Mouse (Mus musculus) adrenal gland, postnatal 0 days (tissue): ENCODE measurements around the gene Pan2. TPM values are rescaled to one million over a fixed set of nuclear protein-coding genes. Genes with fewer than 3 reads are reported as not detected.

ENCODE experiments used
- polyA plus RNA-seq: library from polyadenylated mRNA; unstranded; fragments of >200 nt; fragmentation: Nextera tagmentation; extraction: Ambion mirVana; gene quantifications from 2 replicates; pipeline ENCODE4 v1.2.1, GENCODE M21; 2015

The Pan2 gene
- polyA plus RNA-seq, result 10.9 and 16.2 TPM in 2 replicates

GRCm38 (mm10) chr10:128303126-128304021, at the start of gene Pan2:
Pan2 (plus strand) TSS chr10:128303335.

GRCm38 (mm10) chr10:128253677-128254255, 49.4 kb upstream of the Pan2 start, which contains the start of gene Apon:
Apon (plus strand) TSS chr10:128254096.

GRCm38 (mm10) chr10:128268371-128268770, 34.8 kb upstream of the Pan2 start, which contains the start of gene Apof:
Apof (plus strand) TSS chr10:128268671.

GRCm38 (mm10) chr10:128270287-128270841, 32.8 kb upstream of the Pan2 start, which contains the start of gene Stat2:
Stat2 (plus strand) TSS chr10:128270559.

GRCm38 (mm10) chr10:128298702-128299171, 4.4 kb upstream of the Pan2 start, which contains the start of gene Il23a:
Il23a (minus strand) TSS chr10:128298752.

GRCm38 (mm10) chr10:128322141-128323108, 19.3 kb downstream of the Pan2 start, which contains the start of gene Cnpy2:
Cnpy2 (plus strand) TSS chr10:128322459.

GRCm38 (mm10) chr10:128337306-128338181, 34.4 kb downstream of the Pan2 start, which contains the start of gene Cs:
Cs (plus strand) TSS chr10:128337734.

GRCm38 (mm10) chr10:128368402-128369217, 65.5 kb downstream of the Pan2 start, which contains the start of gene Coq10a:
Coq10a (minus strand) TSS chr10:128368997.

Other genes starting within 250 kb of the Pan2 start
- gene Ptges3, start 244.4 kb upstream of the Pan2 start, polyA plus RNA-seq, result 289 and 319 TPM in 2 replicates
- 1,494 and 2,088 TPM in 2 replicates for gene Atp5b, start 220.1 kb upstream of the Pan2 start, polyA plus RNA-seq
- gene Baz2a, start 211.8 kb upstream of the Pan2 start, polyA plus RNA-seq, result 7.6 and 11.3 TPM in 2 replicates
- 23.6 and 24.9 TPM in 2 replicates for gene Rbms2, start 123.0 kb upstream of the Pan2 start, polyA plus RNA-seq
- gene Gls2, start 108.9 kb upstream of the Pan2 start, polyA plus RNA-seq, result 2.2 and 2.7 TPM in 2 replicates
- gene Spryd4, start 91.5 kb upstream of the Pan2 start, polyA plus RNA-seq, result 23.9 and 27.8 TPM in 2 replicates
- not detected in 2 replicates for gene Mip, start 77.5 kb upstream of the Pan2 start, polyA plus RNA-seq
- gene Timeless, start 71.3 kb upstream of the Pan2 start, polyA plus RNA-seq, result 14.5 and 19.1 TPM in 2 replicates
- 0.97 and 1.8 TPM in 2 replicates for gene Apon, start 49.2 kb upstream of the Pan2 start, polyA plus RNA-seq
- 60.4 and 84.4 TPM in 2 replicates for gene Apof, start 34.7 kb upstream of the Pan2 start, polyA plus RNA-seq
- 14.1 and 24.5 TPM in 2 replicates for gene Stat2, start 32.8 kb upstream of the Pan2 start, polyA plus RNA-seq
- 0.14 and 0.21 TPM in 2 replicates for gene Il23a, start 4.6 kb upstream of the Pan2 start, polyA plus RNA-seq
- gene Cnpy2, start 19.1 kb downstream of the Pan2 start, polyA plus RNA-seq, result 400 and 428 TPM in 2 replicates
- gene Cs, start 34.4 kb downstream of the Pan2 start, polyA plus RNA-seq, result 71.7 and 98.5 TPM in 2 replicates
- gene Coq10a, start 65.7 kb downstream of the Pan2 start, polyA plus RNA-seq, result 18.7 and 34.1 TPM in 2 replicates
- gene Ankrd52, start 73.8 kb downstream of the Pan2 start, polyA plus RNA-seq, result 6.2 and 9.2 TPM in 2 replicates
- 1.5 and 1.7 TPM in 2 replicates for gene Slc39a5, start 97.9 kb downstream of the Pan2 start, polyA plus RNA-seq
- 66.1 and 77.6 TPM in 2 replicates for gene Nabp2, start 108.2 kb downstream of the Pan2 start, polyA plus RNA-seq
- gene Rnf41, start 108.3 kb downstream of the Pan2 start, polyA plus RNA-seq, result 28.0 and 29.6 TPM in 2 replicates
- gene Smarcc2, start 155.9 kb downstream of the Pan2 start, polyA plus RNA-seq, result 49.6 and 55.3 TPM in 2 replicates
- gene Myl6, start 190.8 kb downstream of the Pan2 start, polyA plus RNA-seq, result 1,391 and 2,048 TPM in 2 replicates
- 1.8 and 4.1 TPM in 2 replicates for gene Myl6b, start 195.3 kb downstream of the Pan2 start, polyA plus RNA-seq
- 18.3 and 25.7 TPM in 2 replicates for gene Esyt1, start 222.5 kb downstream of the Pan2 start, polyA plus RNA-seq
- 10.9 and 12.5 TPM in 2 replicates for gene Zc3h10, start 244.4 kb downstream of the Pan2 start, polyA plus RNA-seq
- 3,668 and 6,742 TPM in 2 replicates for gene Rpl41, start 246.0 kb downstream of the Pan2 start, polyA plus RNA-seq